Mouse (Mus musculus) liver, embryonic 11.5 days (tissue): ENCODE measurements around the gene Creld2. TPM values are rescaled to one million over a fixed set of nuclear protein-coding genes. Genes with fewer than 3 reads are reported as not detected.

Experiments used
- ATAC-seq: fragments of 200-750 bp; cut with Nextera tagmentation; replicated peaks from 2 replicates; pipeline ENCODE4 v1.8.0; 2017; ENCODE audit warnings: moderate number of reproducible peaks, mild to moderate bottlenecking, moderate TSS enrichment, moderate library complexity; ENCODE audit not compliant: low FRiP score
- DNase-seq: peaks from one replicate; pipeline ENCODE4 v3.0.0-alpha.2; 2017; ENCODE audit warnings: low spot score
- H3K27ac ChIP-seq: fragments of 300-500 bp; sonication (generic); 2 replicates; pipeline ENCODE4 v1.5.1; 2014; ENCODE audit warnings: mild to moderate bottlenecking, low read depth, low read length, control low read depth
- H3K27me3 ChIP-seq: fragments of 300-500 bp; sonication (generic); replicated peaks from 2 replicates; pipeline ENCODE4 v1.6.1; 2014; ENCODE audit warnings: low read length, mixed read lengths; ENCODE audit not compliant: control insufficient read depth, insufficient read depth
- H3K36me3 ChIP-seq: fragments of 300-500 bp; sonication (generic); 2 replicates; pipeline ENCODE4 v1.6.1; 2014; ENCODE audit warnings: mild to moderate bottlenecking, low read length, moderate library complexity, mixed read lengths; ENCODE audit not compliant: control insufficient read depth, insufficient read depth
- H3K4me1 ChIP-seq: fragments of 300-500 bp; sonication (generic); replicated peaks from 2 replicates; pipeline ENCODE4 v1.6.1; 2014; ENCODE audit warnings: low read length, mixed read lengths; ENCODE audit not compliant: control insufficient read depth, insufficient read depth
- H3K4me2 ChIP-seq: fragments of 300-500 bp; sonication (generic); 2 replicates; pipeline ENCODE4 v1.6.1; 2014; ENCODE audit warnings: mild to moderate bottlenecking, control low read depth, moderate library complexity
- H3K4me3 ChIP-seq: fragments of 300-500 bp; sonication (generic); 2 replicates; pipeline ENCODE4 v1.5.1; 2014; ENCODE audit warnings: low read depth, low read length, control low read depth
- H3K9ac ChIP-seq: fragments of 300-500 bp; sonication (generic); 2 replicates; pipeline ENCODE4 v1.6.1; 2014; ENCODE audit warnings: low read depth, low read length, control low read depth
- H3K9me3 ChIP-seq: fragments of 300-500 bp; sonication (generic); 2 replicates; pipeline ENCODE4 v1.6.1; 2016; ENCODE audit warnings: low read length, inconsistent platforms, mixed read lengths; ENCODE audit not compliant: control insufficient read depth
- WGBS: fragments of 180-500 bp; shearing (Covaris S2); extraction: QIAGEN DNeasy Blood & Tissue Kit; methylation state at CpG from one replicate; pipeline ENCODE4 v1.1.7; 2014; 5-methylcytosine and 5-hydroxymethylcytosine counted together
- polyA plus RNA-seq: library from polyadenylated mRNA; unstranded; fragments of >200 nt; fragmentation: Nextera tagmentation; extraction: Ambion mirVana; gene quantifications from 2 replicates; pipeline ENCODE4 v1.2.1, GENCODE M21; 2014

Creld2 gene
- polyA plus RNA-seq, 1 experiment from 2014 or later: 109 TPM

DNA sequence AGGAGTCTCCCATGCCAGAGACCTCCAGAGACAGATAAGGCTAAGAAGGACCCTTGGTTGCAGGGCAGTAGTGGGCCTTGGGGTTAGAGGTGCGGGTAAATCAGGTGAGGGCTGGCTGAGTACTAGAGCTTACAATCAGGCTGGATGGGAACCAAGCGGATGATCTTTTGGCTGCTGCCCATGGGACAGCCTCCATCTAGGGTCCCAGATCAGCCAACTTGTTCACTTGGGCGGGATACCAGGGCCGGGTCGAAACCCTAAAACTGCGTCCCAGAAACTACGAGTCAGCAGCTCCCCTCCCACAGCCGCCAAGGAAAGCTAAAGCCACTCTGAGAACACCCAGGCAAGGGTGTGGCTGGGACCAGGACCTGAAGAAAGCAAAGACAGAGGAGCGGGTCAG lies 33.7 kb downstream of the Creld2 start:
- no peaks in the 10 kb centered on the region for H3K9me3 ChIP-seq
- H3K27ac ChIP-seq: no peak overlapping the region
- ATAC-seq (no peak), DNase-seq (no peak)
- H3K4me1 ChIP-seq: peaks cover 10% of the 10 kb centered on the region; the same call in 1 of the 2 replicates
- 82% methylated on average over 9 of the region's 9 CpGs for WGBS
- H3K4me2 ChIP-seq: no peak overlapping the region
- H3K27me3 ChIP-seq: no peaks in the 10 kb centered on the region
- no peak overlapping the region for H3K9ac ChIP-seq
- no peaks in the 10 kb centered on the region for H3K36me3 ChIP-seq
- no peak overlapping the region for H3K4me3 ChIP-seq

DNA sequence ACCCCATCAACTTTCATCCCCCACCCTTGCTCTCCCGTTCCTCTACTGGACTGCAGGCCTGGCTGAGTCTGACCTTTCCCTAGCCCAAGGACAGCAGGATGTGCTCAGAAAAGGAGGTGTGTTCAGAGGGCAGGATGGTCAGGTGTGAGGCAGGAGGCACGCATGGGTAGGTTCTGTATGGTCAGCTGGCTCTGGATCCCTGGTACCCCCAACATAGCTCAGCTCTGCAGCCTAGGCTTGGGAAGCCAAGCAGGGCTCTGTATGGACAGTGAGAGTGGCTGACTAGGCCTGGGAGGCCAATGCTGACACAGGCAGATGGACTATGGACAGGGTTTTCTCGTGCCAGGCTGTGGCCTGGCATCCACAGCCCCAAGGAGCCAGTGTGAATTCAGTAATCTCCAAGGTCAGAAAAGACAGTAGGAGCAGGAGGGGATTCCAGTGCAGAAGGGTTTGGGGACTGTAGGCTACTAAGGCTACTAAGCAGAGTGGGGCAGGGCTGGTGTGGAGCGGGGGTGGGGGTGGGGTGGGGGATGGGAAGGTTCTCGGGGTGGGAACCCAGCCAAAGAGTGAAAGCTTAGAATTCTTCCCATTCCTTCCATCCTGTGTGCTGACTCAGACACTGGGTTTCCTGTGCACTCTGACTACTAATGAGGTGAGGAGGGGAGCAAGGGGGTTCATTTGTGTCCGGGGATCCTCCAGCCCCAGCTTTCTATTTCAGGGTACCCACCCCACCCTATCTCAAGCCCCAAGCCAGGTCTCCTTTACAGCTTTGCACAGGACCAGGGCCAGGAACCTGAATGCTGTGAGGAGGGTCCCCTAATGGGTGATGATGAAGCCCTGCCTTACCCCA lies 34.9 kb downstream of the Creld2 start:
- Histone ChIP-seq H3K4me2 (no peak overlapping the region), H3K27me3 (no peaks in the 10 kb centered on the region), H3K36me3 (no peaks in the 10 kb centered on the region), H3K4me3 (no peak overlapping the region), H3K9me3 (no peaks in the 10 kb centered on the region), H3K9ac (no peak overlapping the region), H3K27ac (no peak overlapping the region), H3K4me1 (peaks cover 10% of the 10 kb centered on the region; the same call in 1 of the 2 replicates)
- no peak for DNase-seq
- WGBS: 39% methylated on average over 6 of the region's 6 CpGs
- no peak for ATAC-seq

DNA sequence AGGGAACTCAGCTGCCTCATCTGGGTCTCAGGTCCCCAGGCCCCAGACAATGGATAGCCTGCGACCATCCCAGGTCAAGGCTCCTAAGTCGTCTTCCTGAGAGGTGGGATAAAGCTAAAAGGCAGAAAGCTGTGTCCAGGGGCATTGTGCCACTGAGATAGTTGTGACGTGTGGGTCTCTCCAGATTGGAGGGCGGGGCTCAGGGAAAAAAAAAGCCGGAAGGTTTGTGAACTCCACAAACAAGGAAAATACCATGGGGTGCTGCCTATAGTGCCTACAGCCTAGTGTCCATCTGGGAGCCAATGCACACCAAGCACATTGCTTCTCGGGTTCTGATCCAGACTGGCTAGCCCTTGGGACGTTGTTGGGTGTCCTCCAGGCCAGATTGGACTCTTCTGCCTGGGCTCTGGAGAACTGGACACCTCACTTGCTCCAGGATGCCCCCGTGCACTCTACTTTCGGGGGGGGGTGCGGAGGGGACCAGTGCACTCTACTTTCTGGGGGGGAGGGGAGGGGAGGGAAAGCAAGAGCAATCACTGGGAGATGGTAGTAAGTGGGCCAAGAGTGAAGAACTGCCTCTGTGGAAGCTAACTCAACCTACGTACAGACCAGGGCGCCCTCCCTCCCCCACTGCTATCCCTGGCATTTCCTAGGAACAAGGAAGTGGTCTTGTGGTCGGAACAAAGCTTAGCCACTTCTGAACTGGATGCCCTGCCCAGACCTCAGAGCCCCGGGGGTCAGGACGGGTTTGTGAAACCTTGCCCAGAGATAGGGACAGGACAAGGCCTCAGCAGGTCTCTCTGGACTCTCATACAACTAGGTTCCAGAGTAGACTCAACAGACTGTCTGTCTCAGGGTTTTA lies 35.8 kb downstream of the Creld2 start:
- no peaks in the 10 kb centered on the region for H3K27me3 ChIP-seq
- H3K4me3 ChIP-seq: no peak overlapping the region
- WGBS: 46% methylated on average over 15 of the region's 15 CpGs
- no peaks in the 10 kb centered on the region for H3K9me3 ChIP-seq
- H3K9ac ChIP-seq: no peak overlapping the region
- DNase-seq (no peak), ATAC-seq (no peak)
- peaks cover 10% of the 10 kb centered on the region; the same call in 1 of the 2 replicates for H3K4me1 ChIP-seq
- H3K36me3 ChIP-seq: no peaks in the 10 kb centered on the region
- H3K27ac ChIP-seq: no peak overlapping the region
- no peak overlapping the region for H3K4me2 ChIP-seq

DNA sequence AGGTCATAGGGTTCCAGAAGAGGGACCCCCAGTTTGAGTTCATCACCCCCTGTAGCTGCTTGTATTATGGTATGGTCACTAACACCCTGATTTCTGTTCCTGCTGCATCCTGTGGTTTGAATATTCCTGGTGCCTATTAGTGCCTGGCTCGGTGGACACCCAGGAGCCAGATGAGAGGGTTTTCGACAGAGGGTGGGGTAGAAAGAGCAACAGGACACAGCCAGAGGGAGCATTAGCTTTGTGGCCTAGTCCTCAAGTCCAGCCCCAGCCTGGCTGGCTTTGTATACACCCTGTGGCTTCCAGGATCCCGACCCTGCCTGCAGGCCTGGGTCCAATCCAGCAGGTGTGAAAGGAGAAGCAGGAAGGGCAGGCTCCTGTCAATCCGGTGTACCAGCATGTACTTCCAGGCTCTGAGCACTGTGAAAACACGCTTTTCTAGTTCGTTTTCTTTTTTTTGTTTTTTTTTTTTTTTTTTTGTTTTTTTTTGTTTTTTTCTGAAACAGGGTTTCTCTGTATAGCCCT lies 36.5 kb downstream of the Creld2 start:
- DNase-seq: no peak
- no peaks in the 10 kb centered on the region for H3K27me3 ChIP-seq
- H3K27ac ChIP-seq: no peak overlapping the region
- WGBS: 74% methylated on average over 6 of the region's 6 CpGs
- no peak overlapping the region for H3K4me3 ChIP-seq
- H3K36me3 ChIP-seq: no peaks in the 10 kb centered on the region
- no peak for ATAC-seq
- no peak overlapping the region for H3K9ac ChIP-seq
- 0 out of 2 replicates have a peak, but pooled peaks cover 7% of the 10 kb centered on the region for H3K4me1 ChIP-seq
- H3K9me3 ChIP-seq: no peaks in the 10 kb centered on the region
- H3K4me2 ChIP-seq: no peak overlapping the region

DNA sequence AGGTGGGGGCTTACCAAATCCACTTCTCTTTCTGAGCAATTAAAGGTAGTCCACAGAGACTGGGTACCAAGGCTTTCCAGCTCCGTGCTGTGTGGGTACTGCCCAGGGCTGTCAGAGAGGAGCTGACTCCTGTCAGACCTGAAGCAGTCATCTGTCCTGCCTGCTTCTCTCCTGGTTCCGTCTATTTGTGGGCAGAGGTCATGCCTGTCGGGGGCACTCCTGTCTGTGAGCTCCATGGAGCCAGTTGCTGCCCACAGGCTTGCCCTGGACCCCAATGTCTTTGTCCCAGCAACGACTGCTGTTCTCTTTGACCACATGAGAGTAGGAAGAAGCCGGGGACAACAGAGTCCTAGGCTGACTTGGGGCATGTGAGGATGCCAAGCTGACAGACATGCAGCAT lies 37.2 kb downstream of the Creld2 start:
- H3K4me3 ChIP-seq: no peak overlapping the region
- no peak for ATAC-seq
- DNase-seq: no peak
- H3K27me3 ChIP-seq: no peaks in the 10 kb centered on the region
- H3K27ac ChIP-seq: no peak overlapping the region
- H3K9me3 ChIP-seq: no peaks in the 10 kb centered on the region
- peaks cover 10% of the 10 kb centered on the region; the same call in 1 of the 2 replicates for H3K4me1 ChIP-seq
- 80% methylated on average over 5 of the region's 5 CpGs for WGBS
- H3K9ac ChIP-seq: no peak overlapping the region
- H3K36me3 ChIP-seq: no peaks in the 10 kb centered on the region
- H3K4me2 ChIP-seq: no peak overlapping the region

DNA sequence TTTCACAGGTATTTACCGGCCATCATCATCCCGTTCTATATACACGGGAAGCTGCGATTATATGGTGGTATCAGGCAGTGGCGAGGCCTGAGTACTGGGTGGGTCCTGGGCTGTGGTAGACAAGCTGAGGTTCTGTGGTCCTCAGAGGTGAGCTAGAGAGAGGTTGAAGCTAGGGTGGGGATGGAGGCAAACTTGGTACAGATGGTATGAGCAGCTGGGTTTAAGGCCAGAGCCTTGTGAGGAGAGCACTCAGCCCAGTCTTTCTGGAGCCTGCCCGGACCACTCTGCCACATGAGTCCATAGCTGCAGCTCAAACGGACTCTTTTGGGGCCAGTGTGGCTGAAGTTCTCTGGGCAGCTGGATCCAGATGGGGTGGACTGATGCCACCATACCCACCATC lies 37.9 kb downstream of the Creld2 start:
- no peak for ATAC-seq

DNA sequence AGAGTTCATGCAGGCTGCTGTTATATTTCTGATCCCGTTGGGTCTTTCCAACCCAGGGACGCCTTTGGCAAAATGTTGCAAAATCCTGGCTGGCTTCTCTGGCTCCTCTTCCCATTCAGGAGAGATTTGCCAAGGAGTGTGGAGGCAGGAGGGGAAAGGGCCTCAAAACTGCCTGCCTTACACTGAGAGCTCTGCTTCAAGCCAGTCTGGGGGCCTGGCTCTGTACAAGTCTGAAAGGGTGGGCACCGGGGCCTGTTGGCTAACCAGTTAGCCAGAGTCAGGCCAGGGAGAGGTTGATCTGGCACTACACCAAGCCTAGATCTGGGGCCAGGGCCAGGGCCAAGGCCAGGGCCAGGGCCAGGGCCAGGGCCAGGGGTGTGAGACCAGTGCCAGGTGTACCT lies 38.7 kb downstream of the Creld2 start:
- Histone ChIP-seq H3K27ac (no peak overlapping the region), H3K27me3 (no peaks in the 10 kb centered on the region), H3K4me3 (no peak overlapping the region), H3K9ac (no peak overlapping the region), H3K4me2 (no peak overlapping the region), H3K36me3 (no peaks in the 10 kb centered on the region), H3K4me1 (peaks cover 11% of the 10 kb centered on the region; the same call in 1 of the 2 replicates), H3K9me3 (no peaks in the 10 kb centered on the region)
- whole genome bisulfite sequencing: 87% methylated on average over 3 of the region's 3 CpGs
- DNase-seq (no peak), ATAC-seq (no peak)

More for the DNA sequence above, 37.9 kb downstream of the Creld2 start:
- H3K27me3 ChIP-seq: no peaks in the 10 kb centered on the region
- WGBS: 89% methylated on average over 7 of the region's 7 CpGs
- DNase-seq: no peak
- no peak overlapping the region for H3K4me3 ChIP-seq
- peaks cover 11% of the 10 kb centered on the region; the same call in 1 of the 2 replicates for H3K4me1 ChIP-seq
- H3K27ac ChIP-seq: no peak overlapping the region
- H3K36me3 ChIP-seq: no peaks in the 10 kb centered on the region
- no peak overlapping the region for H3K9ac ChIP-seq
- H3K4me2 ChIP-seq: no peak overlapping the region
- no peaks in the 10 kb centered on the region for H3K9me3 ChIP-seq

DNA sequence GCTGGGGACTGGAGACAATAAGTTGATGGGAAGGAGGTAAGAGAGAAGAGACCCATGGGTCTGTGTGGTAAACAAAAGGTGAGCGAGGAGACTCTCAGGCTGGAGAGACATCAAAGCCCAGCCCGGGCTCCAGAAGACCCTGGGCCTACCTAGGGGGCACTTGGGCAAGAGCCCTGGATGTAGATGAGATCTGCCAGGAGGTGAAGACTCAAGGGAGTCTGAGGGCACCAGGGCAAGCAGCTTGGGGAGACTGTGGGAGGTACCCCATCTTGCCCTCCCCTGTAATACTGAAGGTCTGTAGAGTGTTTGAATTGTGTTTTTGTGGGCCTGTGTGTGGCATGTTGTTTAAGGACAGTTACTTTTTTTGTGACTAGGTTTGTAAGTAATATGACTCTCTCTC lies 39.3 kb downstream of the Creld2 start:
- Histone ChIP-seq H3K4me2 (no peak overlapping the region), H3K9ac (no peak overlapping the region), H3K27ac (no peak overlapping the region), H3K9me3 (no peaks in the 10 kb centered on the region), H3K4me3 (no peak overlapping the region), H3K27me3 (no peaks in the 10 kb centered on the region), H3K36me3 (no peaks in the 10 kb centered on the region), H3K4me1 (peaks cover 11% of the 10 kb centered on the region; the same call in 1 of the 2 replicates)
- 81% methylated on average over 2 of the region's 2 CpGs for WGBS
- ATAC-seq (no peak), DNase-seq (no peak)
